Mouse (Mus musculus): ENCODE measurements at regions not wholly inside any gene's neighbourhood (a gene's known extent, or its start where the extent isn't known, plus 50 kb on each side); places are given as distances from the start of the nearest gene placed in this dataset.
"Not testable (repeated sequence)": the region's sequence is repeated elsewhere in the genome, so short reads cannot be mapped to it uniquely, and the experiment has no call there.

DNA sequence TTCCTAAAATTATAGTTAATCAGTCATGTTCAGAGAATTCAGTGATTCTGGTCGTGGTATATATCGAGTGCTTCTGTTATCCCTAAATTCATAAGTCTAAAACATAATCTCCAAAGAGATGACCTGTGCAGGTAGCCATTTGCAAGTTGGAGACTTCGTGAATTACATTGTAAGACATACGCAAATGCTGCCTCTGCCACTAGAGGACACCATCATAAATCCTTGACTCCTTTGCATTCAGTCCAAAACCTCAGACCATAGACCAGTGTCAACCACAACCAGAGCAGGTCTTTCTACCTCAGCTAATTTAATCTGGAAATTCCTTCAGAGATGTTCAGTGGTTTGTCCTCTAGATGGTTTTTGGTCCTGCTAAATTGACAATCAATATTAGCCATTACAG lies 302.8 kb upstream of the Zic4 start:
- DNase-seq = peak; percentile 8

DNA sequence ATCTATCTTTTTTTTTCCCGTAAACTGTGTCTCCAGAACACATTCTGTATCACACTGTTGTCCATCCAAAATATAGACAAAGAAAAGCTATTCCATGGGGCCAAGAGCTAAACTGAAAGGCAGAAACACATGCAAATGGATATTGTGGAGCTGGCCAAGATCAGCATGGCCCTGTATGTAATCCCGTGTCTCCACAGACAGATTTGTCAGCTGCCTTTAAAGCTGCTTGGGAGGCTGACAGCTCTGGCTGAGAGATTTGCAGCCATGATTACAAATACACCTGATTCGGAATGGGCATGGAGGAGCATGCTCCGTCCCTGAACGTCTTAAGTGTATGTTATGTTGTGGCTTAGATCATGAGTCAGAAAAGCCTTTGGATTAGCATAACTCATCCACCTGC lies 292.7 kb upstream of the Zic4 start:
- no peak for DNase-seq

DNA sequence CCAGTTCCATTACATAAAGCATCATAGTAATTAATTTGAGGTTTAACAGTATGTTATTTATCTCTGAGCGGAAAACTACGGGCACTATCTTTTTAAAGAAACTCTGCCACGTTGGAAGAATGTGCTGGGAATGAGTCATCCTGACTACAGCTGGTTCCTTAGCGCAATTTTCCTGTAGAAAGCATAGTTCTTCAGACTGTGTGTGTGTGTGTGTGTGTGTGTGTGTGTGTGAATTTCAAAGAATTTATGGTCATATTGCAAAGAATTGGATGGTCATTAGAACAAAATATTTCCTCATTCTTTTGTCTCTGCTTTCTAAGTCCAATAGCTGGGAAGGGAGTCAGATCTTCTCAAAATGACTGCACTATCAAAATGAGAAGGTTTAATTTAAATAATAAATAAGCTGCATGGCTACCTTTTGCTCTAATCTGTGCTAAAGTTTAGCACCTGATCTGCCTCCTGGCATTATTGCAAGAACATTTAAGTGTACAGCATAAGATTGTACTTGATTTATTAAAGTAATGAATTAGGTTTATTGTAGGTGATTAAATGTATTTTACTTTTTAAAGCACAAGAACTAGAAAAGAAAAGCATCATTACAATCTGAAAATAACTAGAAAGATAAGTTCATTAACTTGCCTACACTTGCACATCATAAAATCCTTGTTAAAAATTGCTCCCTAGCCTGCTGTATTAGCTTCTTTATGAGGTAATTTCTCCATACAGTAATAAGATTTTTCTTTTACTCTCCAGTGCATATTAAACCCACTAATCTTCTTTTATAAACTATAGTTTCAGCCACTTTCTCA lies 288.6 kb upstream of the Zic4 start:
- DNase-seq = no peak

DNA sequence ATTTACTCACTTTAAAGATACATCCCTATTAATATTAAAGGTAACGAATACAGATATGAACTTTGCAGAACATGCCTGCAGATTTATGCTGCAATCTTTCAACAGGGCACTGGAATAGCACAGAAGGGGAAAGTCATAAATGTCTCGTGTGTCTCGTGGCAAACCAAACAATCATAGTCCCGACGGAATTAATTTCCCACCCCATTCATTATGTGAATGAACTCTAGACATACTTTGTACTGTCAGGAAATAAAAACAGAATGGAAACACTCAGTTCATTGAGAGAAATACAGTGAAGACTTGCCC lies 288.1 kb upstream of the Zic4 start:
- DNase-seq = peak; percentile 4

DNA sequence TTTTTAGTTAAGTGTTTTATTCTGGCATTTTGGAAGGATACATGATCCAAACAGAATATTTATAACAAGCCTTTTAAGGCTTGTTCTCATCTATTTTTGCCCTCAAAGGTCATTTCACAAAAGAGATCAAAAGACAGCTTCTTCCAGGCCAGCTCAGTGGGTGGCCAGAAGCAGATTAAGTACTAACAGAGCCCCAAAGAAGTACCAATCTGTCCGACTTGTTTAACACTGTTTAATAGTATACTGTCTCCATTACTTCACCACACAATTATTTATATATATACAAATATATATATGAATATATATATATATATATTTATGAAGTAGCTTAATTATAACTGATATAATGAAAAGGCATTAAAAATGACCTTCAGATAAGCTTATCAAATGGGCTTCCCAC lies 284.7 kb upstream of the Zic4 start:
- peak; percentile 10 for DNase-seq

DNA sequence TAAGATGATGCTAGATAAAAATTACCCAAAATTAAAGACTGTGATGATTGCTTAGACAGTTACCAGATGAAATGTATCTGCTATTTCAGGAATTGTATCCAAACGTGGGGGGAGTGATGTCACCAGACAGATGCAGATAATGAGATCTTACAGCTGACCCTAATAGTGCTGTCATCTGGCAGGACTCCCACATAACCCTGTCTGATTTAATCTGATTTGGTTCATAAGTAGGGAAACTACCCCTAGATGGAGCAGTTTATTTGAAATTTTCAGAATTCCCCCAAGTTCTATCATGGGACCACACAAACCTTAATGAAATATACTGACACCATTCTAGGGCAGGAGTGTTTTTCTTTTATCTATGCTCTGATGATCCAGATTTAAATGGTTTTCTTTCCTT lies 278.4 kb upstream of the Zic4 start:
- no peak for DNase-seq

DNA sequence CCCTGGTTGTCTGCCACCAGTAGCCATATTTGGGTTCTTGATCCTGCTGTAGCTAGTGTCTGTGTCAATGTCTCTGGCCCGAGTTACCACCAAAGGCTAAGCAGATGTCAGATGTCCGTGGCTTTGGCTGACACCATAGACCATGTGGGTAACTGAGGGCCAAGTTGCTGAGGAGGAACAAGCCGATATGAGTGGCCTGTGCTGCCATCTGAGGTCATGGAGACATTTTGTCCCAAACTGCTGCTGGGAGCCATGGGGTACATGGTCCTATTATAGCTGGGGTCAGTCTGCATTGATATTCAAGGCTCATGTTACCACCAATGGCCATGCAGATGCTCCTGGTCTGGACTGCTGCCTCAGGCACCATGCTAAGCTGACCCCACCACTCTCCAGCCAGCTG lies 276.3 kb upstream of the Zic4 start:
- no peak for DNase-seq

DNA sequence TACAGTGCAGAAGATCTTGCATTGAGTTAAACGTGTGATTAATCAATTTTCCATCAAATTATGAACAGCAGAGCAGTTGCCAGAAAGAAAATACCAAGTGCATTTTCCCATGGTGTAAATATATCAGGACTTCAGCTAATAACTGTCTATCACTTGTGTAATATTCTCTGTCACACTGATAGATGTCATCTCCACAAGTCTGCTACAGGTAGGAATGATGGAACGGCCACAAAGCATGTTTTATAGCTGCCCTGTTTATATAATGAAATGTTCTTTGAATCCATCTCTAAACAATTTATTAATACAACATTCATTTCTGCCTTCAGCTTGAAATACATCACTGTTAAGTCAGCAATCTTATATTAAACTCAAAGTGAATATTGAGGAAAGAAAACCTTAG lies 272.9 kb upstream of the Zic4 start:
- DNase-seq = no peak

DNA sequence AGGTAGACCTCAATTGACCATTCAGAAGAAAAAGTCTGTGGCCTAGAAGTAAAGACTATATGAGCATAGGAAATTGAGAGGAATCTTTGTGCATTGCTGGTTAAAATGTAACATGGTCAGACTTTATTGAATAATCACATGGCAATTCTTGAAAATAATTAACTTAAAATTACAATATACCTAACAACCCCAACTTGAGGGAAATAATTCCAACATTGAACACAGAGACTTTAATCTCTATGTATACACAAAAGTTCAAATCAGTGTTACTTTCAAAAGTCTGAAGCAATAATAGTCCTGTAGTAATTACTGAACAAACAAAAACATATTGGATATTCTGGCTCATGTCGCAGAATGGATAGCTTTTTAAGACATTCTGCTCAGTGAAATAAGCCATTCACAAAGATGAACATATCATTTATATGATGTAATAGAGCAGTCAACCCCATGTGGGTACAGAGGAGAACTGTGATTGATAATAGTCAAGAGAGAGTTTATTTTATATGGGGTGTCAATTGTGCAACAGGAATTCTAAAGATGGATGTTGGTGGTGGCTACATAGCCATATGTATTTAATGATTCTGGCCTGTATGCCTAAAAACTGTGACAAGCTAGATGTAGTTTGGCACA lies 270.7 kb upstream of the Zic4 start:
- DNase-seq = no peak

DNA sequence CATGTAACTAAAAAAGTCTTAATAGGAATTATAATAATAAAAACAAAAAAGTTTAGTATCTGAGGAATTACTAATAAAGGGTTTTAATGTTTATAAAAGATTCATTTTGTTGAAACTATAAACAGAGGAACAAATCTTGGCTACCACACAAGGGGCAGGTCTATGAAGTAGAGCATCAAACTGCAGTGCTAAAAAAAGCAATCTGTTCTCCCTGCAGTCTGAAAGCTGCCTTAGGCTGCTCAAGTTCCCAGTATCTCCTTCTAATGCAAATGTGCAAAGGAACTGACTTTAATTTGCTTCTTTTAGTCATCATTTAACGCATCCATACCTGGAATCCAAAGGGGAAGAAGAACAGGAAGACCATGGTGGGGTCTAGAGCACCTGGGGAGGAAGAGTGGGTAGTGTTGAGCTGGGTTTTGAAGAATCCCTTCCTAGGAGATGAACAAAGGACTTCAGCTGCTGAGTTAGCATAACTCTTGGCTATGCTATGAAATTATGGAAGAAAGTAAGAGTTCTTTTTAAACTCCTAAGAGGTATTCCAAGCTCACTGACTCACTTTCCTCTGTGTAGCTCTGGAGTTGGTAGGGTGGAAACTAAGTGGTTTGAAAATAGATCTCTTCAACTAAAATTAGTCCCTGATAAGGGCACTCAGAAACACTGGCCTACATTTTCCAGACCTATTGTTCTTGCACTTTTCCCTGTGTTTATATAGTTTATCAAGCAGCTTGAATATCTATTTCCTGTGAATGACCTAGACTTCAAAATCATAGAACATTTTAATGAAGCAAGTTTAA lies 260.4 kb upstream of the Zic4 start:
- DNase-seq = no peak

DNA sequence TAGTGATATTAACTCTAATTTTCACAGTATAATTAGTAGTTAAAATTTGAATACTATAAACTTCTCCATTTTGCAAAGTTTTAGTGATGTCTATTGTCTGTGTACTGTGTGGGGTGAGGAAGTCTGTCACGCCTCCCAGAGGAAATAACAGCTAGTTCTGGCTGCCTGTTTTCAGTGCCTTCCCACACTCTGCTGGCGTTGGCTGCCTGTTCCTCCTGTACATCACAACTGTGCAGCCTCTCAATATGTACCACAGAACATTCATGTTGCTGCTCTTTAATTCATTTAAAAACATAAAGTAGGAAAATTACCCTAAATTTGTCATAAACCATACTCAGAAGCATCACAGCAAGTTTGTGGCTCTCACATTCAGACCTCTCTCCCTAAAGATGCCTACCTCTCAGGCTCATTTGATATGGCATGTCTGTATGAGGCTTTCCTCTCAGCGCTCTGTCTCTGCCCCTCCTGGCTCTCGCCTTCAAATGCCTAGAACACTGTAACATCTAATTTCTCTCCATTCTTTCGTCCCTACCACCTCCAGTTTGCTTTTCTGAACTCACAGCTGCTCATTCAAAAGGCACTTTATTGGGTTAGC lies 239.7 kb upstream of the Zic4 start:
- no peak for DNase-seq

DNA sequence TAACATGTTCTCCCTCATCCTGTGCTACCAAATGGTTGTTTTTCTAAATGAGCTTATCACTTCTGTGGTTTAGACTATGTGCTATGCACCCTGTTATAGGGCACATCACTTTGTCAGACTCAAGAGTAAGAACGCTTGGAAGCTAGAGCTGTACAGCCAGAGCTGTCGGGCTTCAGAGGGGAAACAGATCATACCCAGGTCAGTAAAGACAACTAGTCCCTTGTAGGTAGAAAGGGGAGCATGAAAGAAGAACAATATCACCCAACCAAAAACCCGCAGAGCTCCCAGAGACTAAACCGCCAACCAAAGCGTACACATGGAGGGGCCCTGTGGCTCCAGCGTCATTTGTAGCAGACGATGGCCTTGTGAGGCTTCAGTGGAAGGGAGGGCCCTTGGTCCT lies 239.0 kb upstream of the Zic4 start:
- no peak for DNase-seq

DNA sequence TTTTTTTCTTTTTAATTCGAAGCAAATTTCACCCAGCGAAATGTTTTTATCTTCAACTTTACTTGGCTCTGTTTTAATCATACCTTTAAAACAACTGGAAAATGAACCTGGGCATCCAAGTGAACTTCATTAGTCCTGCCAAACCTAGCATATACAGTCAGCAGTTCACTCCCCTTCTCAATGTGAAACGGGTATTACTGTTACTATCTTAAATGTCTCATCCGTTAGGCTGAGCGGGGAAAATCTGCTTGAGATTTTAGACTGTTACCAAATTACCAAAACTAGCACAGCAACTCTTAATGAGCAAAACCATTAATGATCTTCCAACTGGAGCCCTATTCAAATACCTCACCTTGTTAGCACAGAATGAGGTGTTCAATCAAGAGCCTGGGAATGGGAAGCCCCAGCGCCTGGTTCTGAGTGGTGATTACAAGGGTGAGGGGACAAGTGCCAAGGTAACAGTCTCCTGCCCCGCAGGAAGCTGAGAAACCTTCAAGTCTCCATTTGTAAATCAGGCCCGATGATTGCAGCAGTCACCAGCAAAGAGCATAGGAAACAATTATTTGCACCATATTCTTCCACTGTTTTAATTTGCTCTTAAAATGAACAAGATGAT lies 235.5 kb upstream of the Zic4 start:
- DNase-seq = peak; percentile 5

DNA sequence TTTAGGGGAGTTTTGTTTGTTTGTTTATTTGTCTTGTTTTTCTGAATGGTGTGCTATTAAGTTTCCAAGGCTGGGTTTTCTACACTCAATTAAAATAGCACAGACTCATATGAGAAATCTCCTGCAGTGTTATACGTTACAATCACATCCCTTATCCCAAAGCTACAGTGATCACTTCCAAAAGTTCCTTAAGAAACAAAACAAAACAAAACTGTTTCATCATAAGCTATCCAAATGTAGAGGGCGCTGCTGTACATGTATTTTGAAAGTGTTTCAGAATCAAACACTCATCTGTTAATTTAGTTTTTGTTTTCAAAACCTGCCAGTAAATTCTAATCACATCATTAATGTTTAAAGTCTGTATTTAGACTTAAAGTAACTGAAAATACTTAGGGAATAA lies 233.7 kb upstream of the Zic4 start:
- not testable (repeated sequence) for DNase-seq

DNA sequence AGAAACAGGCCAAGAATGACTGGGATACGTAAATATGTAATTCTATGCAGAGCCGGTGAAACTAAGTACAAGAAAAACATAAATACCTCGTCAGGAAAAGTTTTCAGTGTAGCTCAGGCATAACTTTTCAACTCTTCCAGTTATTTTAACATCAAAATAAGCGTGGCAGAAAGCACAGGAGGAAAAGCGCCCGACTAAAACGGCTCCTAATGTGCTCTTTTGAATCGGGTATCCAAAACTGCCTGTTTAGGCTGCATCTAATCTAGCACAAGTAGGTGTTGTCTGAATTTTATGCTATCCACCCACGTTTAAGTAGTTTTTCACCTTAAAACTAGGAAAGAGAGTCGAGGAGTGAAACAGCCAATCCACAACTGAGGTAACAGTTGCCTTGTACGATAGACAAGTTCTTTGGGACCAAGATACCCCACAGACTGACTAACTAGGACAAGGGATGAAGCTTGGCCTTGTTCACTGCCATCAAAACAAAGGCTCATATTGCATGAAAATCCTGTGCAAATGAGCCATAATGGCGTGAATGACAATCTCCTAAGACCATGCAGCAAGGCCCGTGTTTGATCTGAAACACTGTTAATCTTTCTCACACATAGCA lies 232.0 kb upstream of the Zic4 start:
- no peak for DNase-seq

DNA sequence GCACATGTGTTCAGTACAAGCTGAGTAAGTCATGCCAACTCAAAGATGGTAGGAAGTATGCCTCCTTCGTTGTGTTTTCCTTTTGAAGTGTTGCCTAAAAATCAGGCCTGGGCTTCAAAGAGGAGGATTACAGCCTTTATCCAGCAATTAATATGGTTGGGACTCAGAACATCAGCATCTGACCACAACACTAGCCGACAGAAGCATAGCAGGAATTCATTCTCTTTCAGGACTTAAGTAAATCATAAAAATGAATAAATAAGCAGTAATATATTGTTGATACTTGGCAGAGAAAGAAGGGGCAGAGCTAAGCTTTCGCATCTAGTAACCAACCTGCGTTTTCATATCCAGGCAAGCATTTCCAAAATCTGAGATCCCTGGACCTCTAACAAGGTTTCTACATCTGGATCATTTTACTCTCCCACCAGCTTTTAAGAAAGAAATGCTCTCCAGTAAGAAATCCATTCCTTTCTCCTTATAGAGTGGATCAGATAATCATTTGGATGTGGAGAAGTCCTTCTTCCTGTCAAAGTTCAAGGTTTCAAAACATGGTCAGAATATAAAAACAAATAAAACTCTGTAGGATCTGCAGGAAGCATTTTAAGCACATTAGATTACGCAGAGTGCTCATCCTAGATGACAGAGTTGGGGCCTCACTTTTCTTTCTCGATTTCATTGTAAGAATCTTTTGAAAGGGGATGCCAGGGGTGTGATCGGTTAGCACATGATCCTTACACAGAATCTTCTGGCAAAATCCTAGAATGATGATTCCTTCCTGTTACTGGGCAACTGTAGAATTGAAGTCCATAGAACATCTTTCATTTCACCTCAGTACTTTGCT lies 230.6 kb upstream of the Zic4 start:
- DNase-seq = no peak

DNA sequence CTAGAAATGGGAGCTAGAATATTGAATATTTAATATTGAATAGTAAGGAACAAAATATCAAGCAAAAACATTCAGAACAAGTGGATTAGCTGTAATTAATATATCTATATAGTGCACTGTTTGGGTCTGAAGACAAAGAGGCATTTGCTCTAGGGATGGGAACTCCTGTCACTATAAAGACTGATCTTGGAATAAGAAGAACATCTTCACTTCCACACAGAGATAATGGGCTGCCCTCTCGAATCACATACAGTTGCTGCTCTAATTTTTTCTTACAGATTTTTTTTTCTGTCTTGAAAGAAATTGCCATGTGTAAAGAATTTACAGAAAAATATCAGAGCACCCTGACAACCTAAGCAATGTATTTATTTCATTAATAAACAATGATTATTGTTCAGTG lies 229.7 kb upstream of the Zic4 start:
- no peak for DNase-seq

DNA sequence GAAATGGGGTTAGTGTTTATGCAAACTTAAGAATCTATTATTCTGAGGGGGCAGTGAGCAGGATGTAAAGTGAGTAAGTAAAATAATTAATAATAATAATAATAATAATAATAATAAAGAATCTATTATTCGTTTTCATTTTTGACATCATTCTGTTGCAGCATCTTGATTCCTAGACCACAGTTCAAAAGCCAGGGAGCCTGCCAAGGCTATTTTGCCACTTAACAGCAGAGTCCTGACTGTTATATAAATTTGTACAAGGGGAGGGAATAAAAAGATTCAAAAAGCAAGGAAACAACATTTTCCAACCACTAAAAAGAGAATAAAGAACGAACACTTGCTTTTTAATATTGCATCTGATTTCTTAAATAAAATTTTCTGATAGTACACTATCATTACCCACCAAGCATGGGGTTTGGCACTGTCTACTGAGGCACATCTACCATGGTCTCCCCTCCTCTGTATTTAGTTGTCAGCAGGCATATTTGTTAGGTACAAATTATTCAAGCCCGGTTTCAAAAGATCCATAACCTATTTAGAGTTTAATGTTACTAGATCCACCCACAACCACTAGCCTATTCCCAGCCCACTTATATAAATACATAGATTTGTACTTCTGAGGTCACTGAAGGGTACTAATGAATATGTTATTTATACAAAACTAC lies 228.8 kb upstream of the Zic4 start:
- no peak for DNase-seq

DNA sequence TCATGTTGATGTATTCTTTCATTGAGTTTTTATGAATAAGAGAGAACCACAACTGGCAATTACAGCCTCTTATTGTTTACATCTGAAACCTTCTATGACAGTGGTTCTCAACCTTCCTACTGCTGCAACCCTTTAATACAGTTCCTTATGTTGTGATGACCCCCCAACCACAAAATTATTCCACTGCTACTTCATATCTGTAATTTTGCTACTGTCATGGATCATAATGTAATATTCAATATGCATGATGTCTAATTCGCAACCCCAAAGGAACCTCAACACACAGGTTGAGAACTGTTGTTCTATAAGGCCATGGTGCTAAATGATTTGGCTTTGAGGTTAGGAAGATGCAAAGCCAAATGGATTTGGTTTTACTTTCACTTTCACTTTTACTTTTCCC lies 227.9 kb upstream of the Zic4 start:
- DNase-seq = no peak

DNA sequence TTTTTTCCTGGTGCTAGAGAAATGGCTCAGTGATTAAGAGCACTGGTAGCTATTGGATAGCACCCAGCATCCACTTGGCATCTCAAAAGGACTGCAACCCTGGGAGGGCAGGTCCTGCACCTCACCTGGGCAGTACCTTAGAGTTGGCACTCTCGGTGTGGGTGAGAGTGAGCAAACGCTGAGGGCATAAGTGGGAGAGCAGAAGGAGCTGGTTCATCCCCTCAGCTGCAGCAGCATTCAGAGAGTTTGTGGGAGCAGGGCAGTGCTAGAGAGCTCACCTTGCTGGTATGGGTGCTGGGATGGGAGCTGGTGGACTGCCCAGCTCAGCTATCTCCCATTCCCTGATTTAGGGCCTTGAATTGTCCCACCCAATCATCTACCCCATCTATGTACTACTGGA lies 227.1 kb upstream of the Zic4 start:
- no peak for DNase-seq

DNA sequence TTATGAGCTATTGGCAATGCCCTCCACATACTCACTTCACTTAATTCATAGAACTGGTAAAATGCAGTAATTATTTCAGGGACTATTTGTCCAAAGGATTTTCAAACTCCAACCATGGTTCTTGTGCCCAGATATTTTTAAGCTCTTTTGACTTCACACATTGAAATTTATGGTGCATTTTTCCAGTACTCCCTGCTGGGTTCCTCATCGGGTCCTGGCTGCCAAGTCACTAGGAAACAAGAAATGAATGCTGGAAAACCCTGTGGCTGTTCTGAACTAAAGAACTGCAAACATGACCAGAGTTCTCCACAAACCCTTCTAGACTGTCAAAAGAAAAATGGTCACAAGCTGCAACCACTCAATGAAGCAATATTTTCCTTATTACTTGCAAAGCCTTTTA lies 221.6 kb upstream of the Zic4 start:
- DNase-seq = no peak
